Mouse (Mus musculus) ES-Bruce4 (cell line): ENCODE results near the gene Lgals12.

Experiments
- CTCF ChIP-seq: IDR thresholded peaks from one replicate; pipeline ENCODE4 v1.8.1; 2011; ENCODE audit warnings: low read depth, low read length
- EP300 ChIP-seq: IDR thresholded peaks from 2 replicates; pipeline ENCODE4 v1.6.1; 2011; ENCODE audit warnings: low read depth, low read length; ENCODE audit not compliant: insufficient read depth

- no peak for TF ChIP-seq CTCF
- TF ChIP-seq EP300: no peak
These were observed 15.0 kb downstream of the Lgals12 start for GRCm38 (mm10) chr19:7592018-7592417.
